Comparison of ENCODE assay signal across 8 mouse cellular contexts in genomic region chr7:4136771-4137531, GRCm38 (mm10). TPM values are rescaled to one million over a fixed set of nuclear protein-coding genes. Genes with fewer than 3 reads are reported as not detected.
A peak's percentile ranks its signal among the peaks of the same experiment; 100 is the strongest.
DNase-seq lines count a peak whose midpoint lies in the region; ATAC-seq and TF ChIP-seq lines count a peak whose summit lies in the region.

Leng8 (plus strand) TSS chr7:4137039.

- peak within 1 kb of the TSS; percentile 88 for H3K4me2 ChIP-seq in embryonic facial prominence, embryonic 14.5 days (ENCODE audit: low read depth, low read length)
- H3K4me2 ChIP-seq in limb, embryonic 13.5 days (replicated peaks) = peak within 1 kb of the TSS; percentile 94
- H3K4me2 ChIP-seq in midbrain, embryonic 16.5 days (ENCODE audit: low read length) = peak within 1 kb of the TSS; percentile 91

- intact Hi-C loops in heart, adult 2 months (cut with DNase I) = loop anchor here (10.0 kb wide), 5 partner anchors 158 to 658 kb away; partner anchors contain the start of genes Mboat7, Ppp1r12c, Rpl28 and Tsen34

- H3K79me2 ChIP-seq in heart, adult 2 months (replicated peaks; ENCODE audit: control insufficient read depth, insufficient read depth, low read length) = peaks cover 6% of the 10 kb centered on the region

- H3K27ac ChIP-seq in embryonic facial prominence, embryonic 14.5 days (replicated peaks; ENCODE audit: low read depth, low read length) = peak within 1 kb of the TSS; percentile 97
- H3K27ac ChIP-seq in heart, adult 2 months = peak within 1 kb of the TSS; percentile 100
- peak within 1 kb of the TSS; percentile 90 for H3K27ac ChIP-seq in limb, embryonic 13.5 days
- H3K27ac ChIP-seq in midbrain, embryonic 16.5 days (ENCODE audit: low read length) = peak within 1 kb of the TSS; percentile 97

- TF ChIP-seq POLR2A in heart, adult 2 months (IDR thresholded peaks at IDR 0.05; ENCODE audit: insufficient read depth, low read depth, low read length) = peak; percentile 96

- H3K9me3 ChIP-seq in embryonic facial prominence, embryonic 14.5 days (ENCODE audit: control insufficient read depth, low read length) = no peaks in the 10 kb centered on the region
- H3K9me3 ChIP-seq in limb, embryonic 13.5 days = no peaks in the 10 kb centered on the region
- no peaks in the 10 kb centered on the region for H3K9me3 ChIP-seq in midbrain, embryonic 16.5 days (replicated peaks; ENCODE audit: control insufficient read depth, low read length, poor library complexity, severe bottlenecking)

- WGBS in embryonic facial prominence, embryonic 14.5 days = under 1% methylated on average over 44 of the region's 78 CpGs
- under 1% methylated on average over 75 of the region's 78 CpGs for WGBS in heart, adult 2 months
- under 1% methylated on average over 54 of the region's 78 CpGs for WGBS in limb, embryonic 13.5 days
- under 1% methylated on average over 49 of the region's 78 CpGs for WGBS in midbrain, embryonic 16.5 days

- TF ChIP-seq EP300 in heart, adult 2 months (IDR thresholded peaks at IDR 0.05; ENCODE audit: insufficient read depth, low read depth, low read length) = peak; percentile 85; the same call in 1 of the 2 replicates

- H3K9ac ChIP-seq in embryonic facial prominence, embryonic 14.5 days (ENCODE audit: low read depth, low read length) = peak within 1 kb of the TSS; percentile 90
- H3K9ac ChIP-seq in heart, adult 2 months (ENCODE audit: low read depth, low read length) = peak within 1 kb of the TSS; percentile 91
- peak within 1 kb of the TSS; percentile 88 for H3K9ac ChIP-seq in limb, embryonic 13.5 days
- H3K9ac ChIP-seq in midbrain, embryonic 16.5 days (ENCODE audit: low read depth, low read length) = peak within 1 kb of the TSS; percentile 92

- peak; percentile 99 for ATAC-seq in embryonic facial prominence, embryonic 14.5 days (ENCODE audit: low read depth)
- ATAC-seq in limb, embryonic 13.5 days (ENCODE audit: low FRiP score, low read depth) = peak; percentile 99
- ATAC-seq in midbrain, embryonic 16.5 days = peak; percentile 99

- H3K27me3 ChIP-seq in embryonic facial prominence, embryonic 14.5 days (replicated peaks; ENCODE audit: control insufficient read depth, insufficient read depth, low read length) = no peaks in the 10 kb centered on the region
- no peaks in the 10 kb centered on the region for H3K27me3 ChIP-seq in heart, adult 2 months (ENCODE audit: control insufficient read depth, insufficient read depth, low read length)
- H3K27me3 ChIP-seq in limb, embryonic 13.5 days = no peaks in the 10 kb centered on the region
- H3K27me3 ChIP-seq in midbrain, embryonic 16.5 days (ENCODE audit: control insufficient read depth, insufficient read depth, low read depth, low read length) = no peaks in the 10 kb centered on the region

- peak within 1 kb of the TSS; percentile 91 for H3K4me3 ChIP-seq in embryonic facial prominence, embryonic 14.5 days (ENCODE audit: low read depth, low read length)
- H3K4me3 ChIP-seq in heart, adult 2 months = peak within 1 kb of the TSS; percentile 99
- H3K4me3 ChIP-seq in limb, embryonic 13.5 days = peak within 1 kb of the TSS; percentile 90
- H3K4me3 ChIP-seq in midbrain, embryonic 16.5 days (ENCODE audit: low read depth, low read length) = peak within 1 kb of the TSS; percentile 82

- no peak for TF ChIP-seq CTCF in heart, adult 2 months (IDR thresholded peaks at IDR 0.05)

- H3K36me3 ChIP-seq in embryonic facial prominence, embryonic 14.5 days (ENCODE audit: control insufficient read depth, insufficient read depth, low read length) = peaks cover 38% of the 10 kb centered on the region
- H3K36me3 ChIP-seq in heart, adult 2 months (ENCODE audit: control insufficient read depth, insufficient read depth, low read length) = peaks cover 7% of the 10 kb centered on the region; the same call in 1 of the 2 replicates
- H3K36me3 ChIP-seq in limb, embryonic 13.5 days = peaks cover 37% of the 10 kb centered on the region
- H3K36me3 ChIP-seq in midbrain, embryonic 16.5 days (ENCODE audit: control insufficient read depth, insufficient read depth, low read length) = peaks cover 25% of the 10 kb centered on the region

- H3K4me1 ChIP-seq in embryonic facial prominence, embryonic 14.5 days (ENCODE audit: control insufficient read depth, insufficient read depth, low read length) = peaks cover 5% of the 10 kb centered on the region; the same call in 1 of the 2 replicates
- peaks cover 4% of the 10 kb centered on the region; the same call in 1 of the 2 replicates for H3K4me1 ChIP-seq in heart, adult 2 months (ENCODE audit: control insufficient read depth, insufficient read depth, low read length)
- peaks cover 16% of the 10 kb centered on the region for H3K4me1 ChIP-seq in limb, embryonic 13.5 days
- peaks cover 13% of the 10 kb centered on the region for H3K4me1 ChIP-seq in midbrain, embryonic 16.5 days (ENCODE audit: control insufficient read depth, insufficient read depth, low read length)

- peak; percentile 96 for DNase-seq in 3T3-L1 (ENCODE audit: low read depth, low spot score)
- DNase-seq in adrenal gland, postnatal 4 days (ENCODE audit: low spot score in 2 of 2) = peak; percentile 94 to 97
- DNase-seq in embryonic facial prominence, embryonic 14.5 days (ENCODE audit: low spot score) = peak; percentile 99
- peak; percentile 99 to 100 for DNase-seq in heart, adult 2 months
- peak; percentile 99 for DNase-seq in kidney, adult 8-10 months
- DNase-seq in spleen, postnatal 10 days (ENCODE audit: low spot score in 2 of 2) = peak; percentile 98 to 99

RNA-seq across cellular contexts. Expression of gene Leng8, which starts in this region (rescaled TPM):
- 100 to 1,000 TPM; 209 to 212 TPM for total RNA-seq in adrenal gland, postnatal 4 days (2021)
- 38.7 and 49.8 TPM in 2 replicates for polyA plus RNA-seq in embryonic facial prominence, embryonic 14.5 days (2014; fragmentation: Nextera tagmentation; extraction: Ambion mirVana)
- 10 to 100 TPM; 31.2 to 36.4 TPM for total RNA-seq in heart, adult 2 months (2021)
- polyA plus RNA-seq in heart, adult 2 months (2012; rRNA removed) = 263 and 281 TPM in 2 replicates
- 59.1 and 64.4 TPM in 2 replicates for polyA plus RNA-seq in limb, embryonic 13.5 days (2015; fragmentation: Nextera tagmentation; extraction: Ambion mirVana)
- 81.8 and 83.3 TPM in 2 replicates for polyA plus RNA-seq in midbrain, embryonic 16.5 days (2015; fragmentation: Nextera tagmentation; extraction: Ambion mirVana)

Comparison
In these comparisons a context has a peak if more than half of its experiments do, and no peak if none do; other contexts are left out.
1. Peak in every context shown above with its lines: DNase-seq, ATAC-seq, H3K4me3 ChIP-seq and H3K27ac ChIP-seq.
2. RNA of gene Leng8 (total RNA-seq): 209 to 212 TPM in adrenal gland, postnatal 4 days; 31.2 to 36.4 TPM in heart, adult 2 months; every median in the first group is over 4 times any median in the second.